Mouse (Mus musculus): ENCODE results near the gene Gm10130.
"Not testable (repeated sequence)": the region's sequence is repeated elsewhere in the genome, so short reads cannot be mapped to it uniquely, and the experiment has no call there.

Gm10130 gene

GRCm38 (mm10) chr2:150323402-150323801 is at the start of gene Gm10130:
Gm10130 (plus strand) TSS chr2:150323702.
- no peak for DNase-seq

GRCm38 (mm10) chr2:150293669-150294068 is 29.8 kb upstream of the Gm10130 start:
- DNase-seq, result no peak

GRCm38 (mm10) chr2:150299096-150299495 is 24.4 kb upstream of the Gm10130 start:
- DNase-seq, result no peak

GRCm38 (mm10) chr2:150307183-150307773 is 16.2 kb upstream of the Gm10130 start:
- DNase-seq, result no peak

DNA sequence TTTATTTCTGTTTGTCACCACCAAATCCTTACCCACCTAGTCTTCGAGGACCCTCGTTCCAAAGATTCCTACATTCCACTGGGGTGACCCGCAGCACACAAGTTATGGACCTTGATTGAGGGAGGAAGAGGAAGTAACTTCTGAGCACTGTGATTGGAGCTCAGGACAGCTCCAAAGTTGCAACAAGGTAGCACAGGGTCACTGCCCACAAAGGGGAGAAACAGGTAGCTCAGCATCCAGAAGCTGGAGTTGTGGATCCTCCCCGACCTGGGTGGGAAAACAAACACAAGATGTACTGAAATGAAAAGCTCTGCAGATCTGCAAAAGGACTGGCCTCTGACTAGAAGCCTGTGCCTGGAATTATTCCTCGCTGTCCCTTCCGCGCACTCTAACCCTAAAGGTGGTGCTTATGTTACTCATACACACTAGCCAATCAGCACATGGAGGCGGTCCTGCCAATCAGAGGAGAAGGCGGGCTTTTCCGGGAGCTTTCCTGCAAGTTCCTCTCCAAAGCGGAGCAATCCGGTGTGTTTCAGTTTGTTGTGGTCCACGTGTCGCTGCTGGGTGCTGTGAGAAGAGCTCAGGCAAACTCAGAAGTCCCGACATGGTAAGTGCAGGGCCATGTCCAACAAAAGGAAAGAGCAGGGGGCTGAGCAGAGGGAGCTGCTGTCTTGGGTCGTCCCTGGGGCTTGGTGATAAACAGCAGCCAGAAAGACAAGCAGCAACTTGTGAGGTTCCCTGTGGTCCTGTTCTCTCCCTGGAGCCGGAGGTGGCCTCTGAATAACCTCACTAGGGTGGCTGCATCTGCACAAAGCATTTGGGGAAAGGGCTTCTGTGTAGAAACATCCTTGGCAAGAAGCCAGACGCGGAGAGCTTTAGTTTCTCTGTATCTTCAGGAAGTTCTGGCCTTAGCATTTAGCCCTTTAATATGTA is 12.3 kb upstream of the Gm10130 start:
- DNase-seq, result peak; percentile 94

GRCm38 (mm10) chr2:150316140-150316539 is 7.4 kb upstream of the Gm10130 start:
- no peak for DNase-seq

DNA sequence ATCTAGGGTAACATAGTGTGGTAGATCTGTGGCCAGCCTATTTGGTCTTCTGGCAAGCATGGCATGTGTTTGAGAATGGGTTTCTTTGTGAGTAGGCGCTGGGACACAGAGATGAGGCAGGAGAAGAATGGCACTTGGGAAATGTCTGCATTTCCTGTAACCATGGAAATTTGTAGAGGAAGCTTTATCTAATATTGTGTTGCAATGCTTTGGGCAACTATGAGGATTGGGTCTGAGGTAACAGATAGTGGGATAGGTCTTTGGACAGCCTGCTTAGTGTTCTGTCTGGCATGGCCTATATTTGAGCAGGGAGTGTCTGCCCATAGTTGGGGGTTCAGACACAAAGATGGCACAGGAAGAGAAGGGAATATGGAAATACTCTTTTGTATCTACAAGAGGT is 4.5 kb upstream of the Gm10130 start:
- no peak for DNase-seq

DNA sequence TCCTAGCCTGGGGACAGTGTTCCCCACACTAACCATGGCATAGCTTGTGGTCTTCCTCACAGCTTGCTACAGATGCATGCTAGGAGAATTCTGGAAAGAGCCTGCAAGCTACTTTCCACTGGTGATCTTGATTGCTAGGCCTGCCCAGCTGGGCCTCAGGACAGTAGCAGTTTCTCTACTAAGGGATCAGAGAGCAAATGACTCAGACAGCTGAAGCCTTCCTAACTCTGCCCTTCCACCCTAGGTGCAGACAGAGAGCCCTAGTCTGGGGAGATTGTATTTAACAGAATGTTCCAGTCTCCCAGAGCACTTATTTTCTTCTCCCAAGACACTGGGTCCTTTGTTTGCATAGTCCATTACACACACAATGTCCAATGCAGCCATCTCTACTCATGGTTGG is 33.6 kb downstream of the Gm10130 start:
- DNase-seq, result not testable (repeated sequence)

DNA sequence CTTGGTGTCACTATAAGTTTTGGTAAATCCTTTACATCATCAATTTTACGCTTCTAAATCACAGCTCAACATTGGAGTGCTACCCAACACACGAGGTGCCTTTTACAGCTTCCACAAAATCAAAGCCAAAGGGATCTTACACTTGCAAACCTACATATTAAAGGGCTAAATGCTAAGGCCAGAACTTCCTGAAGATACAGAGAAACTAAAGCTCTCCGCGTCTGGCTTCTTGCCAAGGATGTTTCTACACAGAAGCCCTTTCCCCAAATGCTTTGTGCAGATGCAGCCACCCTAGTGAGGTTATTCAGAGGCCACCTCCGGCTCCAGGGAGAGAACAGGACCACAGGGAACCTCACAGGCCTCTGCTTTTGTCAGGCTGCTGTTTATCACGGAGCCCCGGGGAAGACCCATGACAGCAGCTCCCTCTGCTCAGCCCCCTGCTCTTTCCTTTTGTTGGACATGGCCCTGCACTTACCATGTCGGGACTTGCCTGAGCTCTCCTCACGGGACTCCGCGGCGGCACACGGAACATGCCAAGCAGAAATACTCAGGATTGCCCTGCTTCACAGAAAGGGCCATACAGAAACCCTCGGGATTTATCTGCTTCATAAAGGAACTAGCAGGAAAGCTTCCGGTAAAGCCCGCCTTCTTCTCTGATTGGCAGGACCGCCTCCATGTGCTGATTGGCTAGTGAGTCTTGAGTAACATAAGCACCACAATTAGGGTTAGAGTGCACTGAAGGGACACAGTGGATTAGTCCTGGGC is 38.8 kb downstream of the Gm10130 start, which contains the start of gene 3300002I08Rik:
3300002I08Rik (minus strand) TSS at position 653 of the 765 bp plus-strand sequence.
- DNase-seq, result peak; percentile 92

- DNase-seq, result no peak
These were observed 39.4 kb downstream of the Gm10130 start for GRCm38 (mm10) chr2:150362878-150363229.

DNA sequence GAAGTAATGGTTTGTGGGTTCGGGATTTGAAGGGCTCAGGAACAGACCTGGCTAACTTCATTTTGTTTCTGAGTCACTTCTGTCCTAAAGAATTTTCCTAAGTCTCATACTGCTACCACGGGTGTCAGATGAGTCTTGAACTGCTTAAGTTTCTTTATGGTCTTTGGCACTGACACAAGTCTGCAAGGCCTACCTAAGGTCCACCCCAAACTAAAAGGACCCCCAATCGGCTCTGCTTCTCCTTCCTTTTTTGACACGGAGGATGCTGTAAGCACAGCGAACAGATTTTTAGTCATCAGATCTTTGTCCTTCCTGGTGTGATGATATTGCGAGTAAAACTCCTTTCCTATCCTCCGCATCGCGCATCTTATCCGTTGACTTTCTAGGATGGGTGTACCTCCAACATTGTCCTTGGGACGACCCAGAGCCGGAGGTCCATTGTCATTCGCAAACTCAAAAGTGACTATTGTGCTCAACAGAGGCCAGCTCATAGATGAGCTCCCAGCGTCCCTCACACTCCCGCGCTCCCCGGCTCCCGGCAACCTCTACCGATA is 62.1 kb downstream of the Gm10130 start:
- not testable (repeated sequence) for DNase-seq

DNA sequence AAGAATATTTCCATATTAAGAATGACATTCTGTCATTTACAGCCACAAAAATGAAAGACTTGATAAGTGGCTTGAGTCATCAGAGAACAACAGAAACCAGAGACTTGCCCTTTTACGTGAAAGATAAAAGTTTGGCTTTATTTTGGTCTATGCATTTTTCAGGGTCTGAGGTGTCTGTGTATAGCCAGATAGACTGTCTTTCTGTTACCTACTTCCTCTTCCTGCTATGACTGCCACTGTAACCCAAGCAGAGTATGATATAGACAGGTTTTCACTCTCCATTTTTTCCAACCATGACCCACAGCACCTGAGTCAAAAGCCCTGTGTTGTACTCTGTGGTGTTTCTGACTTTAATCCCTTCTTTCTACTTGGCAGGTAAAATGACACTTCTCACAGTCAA is 66.7 kb downstream of the Gm10130 start:
- DNase-seq, result no peak

DNA sequence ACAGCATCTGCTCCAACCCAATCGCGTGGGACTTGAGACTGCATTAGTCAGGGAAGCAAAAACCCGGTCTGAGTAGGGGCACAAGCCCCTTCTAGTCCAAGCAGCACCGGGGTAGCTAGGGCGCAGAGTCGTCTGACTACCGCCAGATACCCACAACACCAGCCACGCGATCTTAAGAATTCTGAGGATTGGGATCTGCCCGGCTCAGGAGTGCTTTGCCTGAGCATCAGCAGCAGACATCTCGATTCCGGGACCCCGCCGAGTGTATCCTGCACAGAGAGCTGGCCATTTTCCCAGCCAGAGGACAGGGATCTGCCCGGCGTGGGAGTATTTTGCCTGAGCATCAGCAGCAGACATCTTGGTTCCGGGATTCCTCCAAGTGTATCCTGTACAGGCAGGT is 88.6 kb downstream of the Gm10130 start:
- DNase-seq, result not testable (repeated sequence)

Measured in kidney, postnatal 14 days (tissue).